Mouse (Mus musculus) layer of hippocampus, postnatal 36 days (tissue): ENCODE measurements around the gene Trem2. TPM values are rescaled to one million over a fixed set of nuclear protein-coding genes. Genes with fewer than 3 reads are reported as not detected.

Experiments
- total RNA-seq, 2 experiments: library from RNA; stranded (reverse); gene quantifications; 2 replicates each; pipeline ENCODE4 v1.2.3; 2021

Trem2 gene
- total RNA-seq, 2 experiments from 2014 or later = 8.8 to 9.6 TPM

Other genes starting within 250 kb of the Trem2 start
- gene 9830107B12Rik, start 200.1 kb upstream of the Trem2 start, total RNA-seq = not detected
- gene A530064D06Rik, start 179.1 kb upstream of the Trem2 start, total RNA-seq = not detected
- gene Trem1, start 113.6 kb upstream of the Trem2 start, total RNA-seq = not detected
- not detected for gene Trem3, start 98.6 kb upstream of the Trem2 start, total RNA-seq
- not detected for gene Treml4, start 82.1 kb upstream of the Trem2 start, total RNA-seq
- gene Treml2, start 46.9 kb upstream of the Trem2 start, total RNA-seq = under 1 TPM; 0.28 to 0.30 TPM
- gene B430306N03Rik, start 30.3 kb upstream of the Trem2 start, total RNA-seq = under 1 TPM in 1 of 2 experiments, not detected in 1; 0.22 TPM
- gene Treml1, start 13.5 kb downstream of the Trem2 start, total RNA-seq = not detected
- gene Nfya, start 63.5 kb downstream of the Trem2 start, total RNA-seq = 10 to 100 TPM; 27.2 to 34.4 TPM
- gene Oard1, start 63.6 kb downstream of the Trem2 start, total RNA-seq = 10 to 100 TPM; 12.3 to 13.6 TPM
- not detected for gene Apobec2, start 86.5 kb downstream of the Trem2 start, total RNA-seq
- not detected for gene Tspo2, start 105.1 kb downstream of the Trem2 start, total RNA-seq
- gene Unc5cl, start 108.5 kb downstream of the Trem2 start, total RNA-seq = under 1 TPM; 0.27 to 0.30 TPM